Mouse (Mus musculus) ovary, adult 10 weeks (tissue): Measurements from ENCODE around the gene Aspn. TPM values are rescaled to one million over a fixed set of nuclear protein-coding genes. Genes with fewer than 3 reads are reported as not detected.

Experiments
- polyA plus RNA-seq: library from polyadenylated mRNA; stranded (reverse); fragments of 350-450 nt; fragmentation: Illumina TruSeq; extraction: RNeasy Lipid Tissue Mini Kit (QIAGEN cat#74804); gene quantifications from one replicate; pipeline ENCODE4 v1.2.3, GENCODE M21; 2014

The Aspn gene
- polyA plus RNA-seq: 432 TPM

DNA sequence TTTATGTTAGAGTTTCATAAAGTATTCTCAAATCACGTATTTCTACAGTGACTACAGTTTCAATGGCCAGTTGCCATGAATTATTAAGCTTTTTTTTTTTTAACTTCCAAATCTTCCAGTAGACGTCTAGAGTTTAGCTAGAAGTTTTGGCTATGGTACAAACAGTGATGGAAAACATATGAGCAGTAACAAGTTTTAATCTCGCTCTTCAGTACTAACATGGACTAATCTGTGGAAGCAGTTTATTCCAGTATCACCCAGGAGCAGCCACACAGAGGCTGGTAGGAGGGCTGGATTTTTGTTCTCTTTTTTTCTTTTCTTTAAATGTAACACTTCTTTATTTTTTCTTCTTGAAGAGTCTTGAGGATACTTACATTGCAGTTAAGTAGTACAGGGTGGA, at the start of gene Aspn:
Gene Aspn, plus strand, starts transcription at position 165 of the 400 bp plus-strand sequence.

DNA sequence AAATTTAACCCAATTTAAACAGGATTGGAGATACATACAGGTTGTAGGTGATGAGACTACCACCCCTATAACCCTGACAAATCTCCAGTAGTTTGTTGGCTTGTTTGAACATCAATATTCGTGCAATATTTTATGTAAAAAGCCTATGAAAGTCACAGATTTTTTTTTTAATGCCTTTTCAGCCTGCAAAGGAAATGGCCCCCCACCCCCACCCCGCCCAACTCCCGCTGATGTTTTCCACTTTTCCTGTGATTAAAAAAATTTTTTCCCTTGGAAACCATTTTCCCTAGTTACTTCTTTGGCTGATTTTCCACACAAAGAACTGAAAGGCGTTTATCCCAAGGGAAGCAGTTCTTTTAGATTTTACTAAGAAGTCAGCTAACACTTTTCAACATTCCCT, 39.7 kb upstream of the Aspn start, which contains the start of gene Ecm2:
Gene Ecm2, plus strand, starts transcription at position 301 of the 400 bp plus-strand sequence.

GRCm38 (mm10) chr13:49581541-49582530, 37.6 kb downstream of the Aspn start, which contains the start of gene Omd:
Gene Omd, plus strand, starts transcription at chr13:49582462.

DNA sequence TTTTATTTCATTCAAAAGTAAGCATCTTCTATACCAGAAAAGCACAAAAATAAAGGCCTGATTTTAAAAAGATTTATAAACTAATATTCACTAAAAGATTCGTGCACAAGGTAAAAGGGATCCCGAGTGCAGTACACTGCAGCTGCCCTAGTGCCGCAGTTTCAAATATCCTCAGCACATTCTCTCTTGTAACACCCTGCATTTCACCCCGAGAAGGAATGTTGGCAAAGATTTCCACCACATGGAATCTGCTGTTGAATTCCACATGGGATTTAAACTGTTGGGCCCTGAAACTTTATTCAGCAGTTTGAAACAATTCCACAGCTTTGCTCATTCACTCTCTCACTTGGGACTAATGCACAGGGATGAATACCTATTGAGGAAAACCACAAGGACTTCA, 63.5 kb downstream of the Aspn start, which contains the start of gene Ogn:
Gene Ogn, plus strand, starts transcription at position 333 of the 400 bp plus-strand sequence.

Other genes starting within 250 kb of the Aspn start
- gene Fgd3, start 224.1 kb upstream of the Aspn start, polyA plus RNA-seq: 2.5 TPM
- gene Bicd2, start 202.9 kb upstream of the Aspn start, polyA plus RNA-seq: 25.5 TPM
- 16.4 TPM for gene Ippk, start 123.2 kb upstream of the Aspn start, polyA plus RNA-seq
- gene Tes3-ps, start 51.1 kb upstream of the Aspn start, polyA plus RNA-seq: 1.00 TPM
- gene Ecm2, start 39.6 kb upstream of the Aspn start, polyA plus RNA-seq: 126 TPM
- 275 TPM for gene Omd, start 38.0 kb downstream of the Aspn start, polyA plus RNA-seq
- gene Ogn, start 63.6 kb downstream of the Aspn start, polyA plus RNA-seq: 2,753 TPM
- 50.2 TPM for gene Cenpp, start 108.3 kb downstream of the Aspn start, polyA plus RNA-seq
- gene Nol8, start 108.6 kb downstream of the Aspn start, polyA plus RNA-seq: 101 TPM
- 64.3 TPM for gene Iars, start 137.7 kb downstream of the Aspn start, polyA plus RNA-seq